Mouse (Mus musculus) hindbrain, embryonic 13.5 days (tissue): ENCODE results near the gene Hyal4. TPM values are rescaled to one million over a fixed set of nuclear protein-coding genes. Genes with fewer than 3 reads are reported as not detected.

ENCODE experiments used
- polyA plus RNA-seq: library from polyadenylated mRNA; unstranded; fragments of >200 nt; fragmentation: Nextera tagmentation; extraction: Ambion mirVana; gene quantifications from 2 replicates; pipeline ENCODE4 v1.2.1, GENCODE M21; 2015

Hyal4 gene
- polyA plus RNA-seq, 1 experiment from 2014 or later = not detected

Other genes starting within 250 kb of the Hyal4 start
- 1.8 and 3.6 TPM in 2 replicates for gene Iqub, start 233.3 kb upstream of the Hyal4 start, polyA plus RNA-seq
- gene Ndufa5, start 220.3 kb upstream of the Hyal4 start, polyA plus RNA-seq = 412 and 413 TPM in 2 replicates
- not detected in 2 replicates for gene Asb15, start 220.2 kb upstream of the Hyal4 start, polyA plus RNA-seq
- gene Lmod2, start 150.6 kb upstream of the Hyal4 start, polyA plus RNA-seq = not detected in 2 replicates
- 63.5 and 66.2 TPM in 2 replicates for gene Wasl, start 83.3 kb upstream of the Hyal4 start, polyA plus RNA-seq
- gene Hyal6, start 15.1 kb upstream of the Hyal4 start, polyA plus RNA-seq = not detected in 2 replicates
- gene Spam1, start 42.9 kb downstream of the Hyal4 start, polyA plus RNA-seq = not detected in 2 replicates
- not detected in 2 replicates for gene Hyal5, start 109.7 kb downstream of the Hyal4 start, polyA plus RNA-seq
- 2.0 TPM in 2 replicates for gene Tmem229a, start 208.0 kb downstream of the Hyal4 start, polyA plus RNA-seq